Mouse (Mus musculus) kidney, postnatal 10 days (tissue): ENCODE results near the gene 2410004B18Rik.
"Not testable (repeated sequence)": the region's sequence is repeated elsewhere in the genome, so short reads cannot be mapped to it uniquely, and the experiment has no call there.

Source experiments
- DNase-seq: peaks from one replicate; pipeline ENCODE4 v3.0.0; 2021; ENCODE audit warnings: mixed read lengths

Gene 2410004B18Rik

GRCm38 (mm10) chr3:145965583-145965982 lies 27.8 kb downstream of the 2410004B18Rik start:
- DNase-seq, result not testable (repeated sequence)

- no peak for DNase-seq
Observed at GRCm38 (mm10) chr3:145966806-145967205, 29.0 kb downstream of the 2410004B18Rik start.

DNA sequence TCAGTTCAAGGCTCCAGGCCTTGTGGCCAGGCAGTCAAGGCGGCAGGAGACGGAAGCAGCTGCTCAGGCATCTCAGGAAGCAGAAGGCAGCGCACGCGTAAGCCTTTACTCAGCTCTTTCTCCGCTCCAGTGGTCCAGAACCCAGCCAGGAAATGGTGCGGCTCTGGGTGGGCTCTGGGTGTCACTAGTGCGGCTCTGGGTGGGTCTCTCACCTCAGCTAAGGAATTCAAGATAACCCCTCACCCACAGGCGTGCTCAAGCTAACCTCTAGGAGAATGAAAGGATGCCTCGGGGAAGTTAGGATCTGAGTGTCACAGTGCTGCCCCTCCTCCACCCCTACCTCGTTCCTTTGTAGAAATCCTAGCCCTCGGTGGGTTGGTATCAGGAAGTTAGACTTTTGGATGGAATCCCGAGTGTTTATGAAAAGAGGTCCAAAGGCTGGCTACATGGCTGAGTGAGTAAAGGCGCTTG lies 31.3 kb downstream of the 2410004B18Rik start:
- peak; percentile 65 for DNase-seq

- no peak for DNase-seq
Observed at GRCm38 (mm10) chr3:145971501-145971900, 33.7 kb downstream of the 2410004B18Rik start.

- no peak for DNase-seq
Observed at GRCm38 (mm10) chr3:145974986-145975385, 37.2 kb downstream of the 2410004B18Rik start.

GRCm38 (mm10) chr3:145985333-145985925 lies 47.6 kb downstream of the 2410004B18Rik start:
- DNase-seq, result no peak

DNA sequence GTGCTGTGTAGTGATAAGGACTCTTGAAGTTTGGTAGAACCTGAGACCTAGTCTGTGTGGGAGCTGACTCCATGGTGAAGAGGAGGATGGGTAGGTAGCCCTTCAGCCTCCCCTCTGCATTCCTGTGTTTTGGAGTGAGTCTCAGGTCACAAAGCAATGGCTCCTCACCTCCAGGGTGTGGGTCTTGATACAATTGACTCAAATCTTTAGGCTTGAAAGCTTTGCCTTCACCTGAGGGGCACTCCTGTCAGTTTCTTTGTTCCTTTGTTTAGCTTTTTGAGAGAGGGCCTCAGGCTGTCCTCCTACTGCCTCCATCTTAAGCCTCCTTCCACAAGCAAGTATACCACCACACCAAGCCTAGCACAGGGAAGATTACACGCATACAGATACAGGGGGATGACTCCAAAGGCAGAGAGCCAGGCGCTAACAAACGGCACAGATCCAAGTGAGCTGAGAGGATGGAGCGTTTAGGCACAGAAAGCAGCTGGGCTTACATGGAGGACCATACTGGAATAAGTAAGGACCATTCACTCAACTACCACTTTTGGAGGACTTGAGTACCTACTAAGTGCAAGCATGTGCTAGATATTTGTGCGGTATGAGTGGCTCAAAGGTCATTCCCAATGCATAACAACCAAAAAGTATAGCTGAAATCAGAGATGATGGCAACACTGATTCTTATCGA lies 48.6 kb downstream of the 2410004B18Rik start:
- no peak for DNase-seq

DNA sequence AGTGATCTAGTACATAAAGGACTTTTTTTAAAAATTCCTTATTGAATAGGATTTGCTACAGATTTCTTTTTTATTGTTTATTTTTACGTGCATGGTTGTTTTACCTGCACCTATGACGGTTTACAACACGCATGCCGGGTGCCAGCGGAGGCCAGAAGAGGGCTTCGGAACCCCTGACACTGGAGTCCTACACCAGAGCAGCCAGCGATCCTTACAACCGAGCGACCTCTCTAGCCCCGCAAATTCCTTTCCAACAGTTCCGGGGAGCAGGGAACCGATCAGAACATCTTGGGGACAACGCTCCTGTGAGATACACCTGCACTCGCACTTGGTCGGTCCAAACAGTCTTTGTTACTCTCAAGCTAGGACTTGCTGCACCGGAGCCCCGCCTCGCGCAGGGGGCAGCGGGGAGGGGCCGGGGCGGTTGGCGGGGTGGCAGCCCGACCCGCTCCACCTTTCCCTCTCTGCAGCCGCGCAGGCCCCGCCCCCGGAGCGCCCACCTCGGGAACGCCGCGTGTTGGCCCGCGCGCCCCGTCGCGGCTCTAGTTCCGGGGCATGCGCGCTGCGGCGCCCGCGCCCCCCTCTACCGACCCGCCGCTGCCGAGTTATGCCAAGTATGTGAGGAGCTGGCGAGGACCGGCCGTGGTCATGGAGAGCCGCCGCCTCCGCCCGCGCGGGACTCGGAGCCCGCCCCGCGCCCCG lies 49.6 kb downstream of the 2410004B18Rik start, which contains the start of gene Syde2:
TSS of gene Syde2 (plus strand) at position 603 of the 702 bp plus-strand sequence.
- peak; percentile 94 for DNase-seq

GRCm38 (mm10) chr3:145987970-145988683 lies 50.3 kb downstream of the 2410004B18Rik start:
- DNase-seq, result peak; percentile 90

DNA sequence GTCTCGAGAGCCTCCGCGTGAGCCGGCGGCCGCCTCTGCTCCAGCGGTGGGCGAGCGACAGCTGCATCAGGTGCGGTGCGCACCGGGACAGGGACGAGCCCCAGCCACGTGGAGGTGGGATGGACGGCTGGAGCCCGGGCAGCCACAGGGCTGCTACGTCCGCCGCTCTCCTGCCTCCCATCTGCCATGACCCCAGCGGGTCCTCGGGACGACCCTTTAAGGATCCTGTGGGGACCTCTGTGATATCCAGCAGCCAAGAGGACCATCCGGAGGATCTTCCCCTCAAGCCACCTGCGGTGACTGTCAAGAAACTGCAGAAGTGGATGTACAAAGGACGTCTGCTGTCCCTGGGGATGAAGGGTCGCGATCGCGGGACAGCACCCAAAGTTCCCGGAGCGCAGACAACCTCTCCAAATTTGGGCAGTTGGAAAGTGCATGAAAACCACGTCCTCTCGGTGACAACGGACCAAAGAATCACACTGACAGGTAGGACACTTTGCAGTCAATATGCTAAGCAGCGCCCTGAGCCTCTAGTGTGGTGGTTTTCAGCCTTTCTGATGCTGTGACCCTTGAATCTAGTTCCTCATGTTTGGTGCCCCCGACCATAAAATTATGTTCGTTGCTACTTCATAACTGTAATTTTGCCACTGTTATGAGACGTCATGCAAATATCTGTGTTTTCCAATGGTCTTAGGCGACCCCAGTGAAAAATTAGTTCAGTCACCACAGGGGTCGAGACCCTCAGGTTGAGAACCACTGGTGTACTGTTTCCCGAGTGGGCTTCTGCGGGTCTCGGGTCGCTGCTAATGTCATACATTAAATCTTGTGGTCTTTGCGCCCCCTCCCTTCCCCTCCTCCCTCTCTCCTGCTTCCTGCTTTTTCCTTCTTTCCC lies 51.1 kb downstream of the 2410004B18Rik start:
- DNase-seq, result no peak

- DNase-seq, result no peak
Observed at GRCm38 (mm10) chr3:145989576-145990081, 51.8 kb downstream of the 2410004B18Rik start.

- peak; percentile 30 for DNase-seq
Observed at GRCm38 (mm10) chr3:145991130-145991529, 53.3 kb downstream of the 2410004B18Rik start.

DNA sequence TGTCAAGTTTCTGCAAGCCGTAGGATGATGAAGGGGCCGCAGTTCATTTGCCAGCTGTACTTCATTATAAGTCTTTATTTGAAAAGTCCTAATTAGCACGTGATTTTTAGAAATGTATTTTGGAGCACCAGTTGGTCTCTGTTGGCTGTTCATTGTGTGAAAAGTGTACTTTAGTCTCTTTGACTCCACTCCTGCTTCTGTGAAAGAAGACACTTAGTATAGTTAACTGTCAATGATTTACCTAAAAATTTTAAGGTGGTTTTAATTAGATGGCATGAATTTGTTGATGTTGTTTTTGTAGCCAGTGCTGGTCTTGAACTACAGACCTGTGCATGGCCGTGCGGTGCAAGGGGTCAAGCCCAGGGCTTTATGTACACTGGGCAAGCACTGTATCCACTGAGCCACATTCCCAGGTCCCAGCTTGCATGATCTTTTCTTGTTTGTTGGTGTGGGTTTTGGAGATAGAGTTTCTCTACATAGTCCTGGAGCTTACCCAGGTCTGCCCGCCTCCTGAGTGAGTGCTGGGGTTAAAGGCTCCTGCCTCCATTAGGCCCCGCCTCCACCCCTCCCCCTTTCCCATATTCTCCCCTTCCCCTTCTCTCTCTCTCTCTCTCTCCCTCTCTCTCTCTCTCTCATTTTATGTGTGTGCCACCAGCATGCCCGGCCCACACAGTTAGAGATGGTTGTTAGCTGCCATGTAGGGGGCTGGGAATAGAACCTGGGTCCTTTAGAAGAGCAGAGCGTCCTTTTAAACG lies 54.3 kb downstream of the 2410004B18Rik start:
- DNase-seq, result peak; percentile 23

DNA sequence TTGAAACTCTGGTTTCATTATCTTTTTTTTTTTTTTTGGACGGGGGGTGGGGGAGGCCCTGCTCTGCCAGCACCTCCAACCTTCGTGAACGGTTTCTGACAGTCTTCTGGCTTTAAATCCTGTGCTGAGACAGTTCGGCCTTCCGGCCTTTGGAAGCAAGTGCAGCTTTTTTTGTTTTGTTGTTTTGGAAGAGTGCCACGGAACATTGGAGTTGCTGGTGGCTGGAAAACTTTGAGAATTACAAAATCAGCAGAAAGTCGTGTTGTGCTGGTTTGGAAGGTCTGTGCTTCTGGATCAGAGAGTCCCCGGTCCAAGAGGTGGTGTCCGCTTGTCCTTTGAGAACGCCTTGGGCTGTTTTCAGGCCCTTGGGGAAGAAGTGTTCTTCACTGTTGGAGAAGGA lies 55.0 kb downstream of the 2410004B18Rik start:
- DNase-seq, result peak; percentile 75

GRCm38 (mm10) chr3:145993481-145994201 lies 55.8 kb downstream of the 2410004B18Rik start:
- DNase-seq, result no peak
